Mouse (Mus musculus) olfactory bulb, adult 2 months (tissue): ENCODE measurements around the gene Specc1.

ENCODE experiments used
- CTCF ChIP-seq: fragments of 200-500 bp; IDR thresholded peaks from 2 replicates; pipeline ENCODE4 v1.5.1; 2012; ENCODE audit warnings: low read depth, mild to moderate bottlenecking, low read length, moderate library complexity; ENCODE audit not compliant: insufficient read depth
- POLR2A ChIP-seq: fragments of 200-500 bp; IDR thresholded peaks from 2 replicates; pipeline ENCODE4 v1.6.1; 2012; ENCODE audit warnings: mild to moderate bottlenecking, low read depth, low read length, moderate library complexity; ENCODE audit not compliant: insufficient read depth

DNA sequence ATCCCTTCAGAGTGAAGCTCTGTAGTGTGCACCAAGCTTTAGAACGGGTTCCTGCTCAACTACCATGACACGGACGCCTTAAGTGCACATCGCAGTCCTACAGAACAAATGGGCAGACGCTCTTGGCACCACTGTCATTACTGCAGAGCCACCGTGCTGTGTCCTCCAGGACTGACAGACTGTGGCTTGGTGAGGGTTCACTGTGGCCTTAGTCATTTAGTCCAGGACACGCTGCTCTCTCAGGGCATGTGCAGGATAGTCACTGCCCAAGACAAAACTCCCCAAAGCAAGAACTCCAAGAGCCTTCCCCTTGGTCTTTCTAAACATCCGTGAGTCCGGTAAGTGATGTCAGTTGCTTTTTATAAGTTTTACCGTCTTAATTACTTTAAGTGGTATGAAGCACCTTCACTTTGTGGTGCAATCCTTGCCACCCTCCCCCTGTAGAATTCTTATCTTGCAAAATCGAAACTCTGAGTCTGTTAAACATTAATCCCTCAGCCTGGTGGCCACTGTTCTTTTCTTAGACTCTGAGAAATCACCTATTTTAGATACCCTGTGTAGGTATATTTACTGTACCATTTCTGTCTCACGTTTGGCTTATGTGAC lies 256.9 kb downstream of the Specc1 start:
- TF ChIP-seq CTCF (no peak), POLR2A (no peak)
